Mouse (Mus musculus) kidney, postnatal 14 days (tissue): Measurements from ENCODE around the gene Adra1b.

ENCODE experiments used
- DNase-seq: peaks from one replicate; pipeline ENCODE4 v3.0.0; 2022; ENCODE audit warnings: mixed read lengths

Adra1b gene

DNA sequence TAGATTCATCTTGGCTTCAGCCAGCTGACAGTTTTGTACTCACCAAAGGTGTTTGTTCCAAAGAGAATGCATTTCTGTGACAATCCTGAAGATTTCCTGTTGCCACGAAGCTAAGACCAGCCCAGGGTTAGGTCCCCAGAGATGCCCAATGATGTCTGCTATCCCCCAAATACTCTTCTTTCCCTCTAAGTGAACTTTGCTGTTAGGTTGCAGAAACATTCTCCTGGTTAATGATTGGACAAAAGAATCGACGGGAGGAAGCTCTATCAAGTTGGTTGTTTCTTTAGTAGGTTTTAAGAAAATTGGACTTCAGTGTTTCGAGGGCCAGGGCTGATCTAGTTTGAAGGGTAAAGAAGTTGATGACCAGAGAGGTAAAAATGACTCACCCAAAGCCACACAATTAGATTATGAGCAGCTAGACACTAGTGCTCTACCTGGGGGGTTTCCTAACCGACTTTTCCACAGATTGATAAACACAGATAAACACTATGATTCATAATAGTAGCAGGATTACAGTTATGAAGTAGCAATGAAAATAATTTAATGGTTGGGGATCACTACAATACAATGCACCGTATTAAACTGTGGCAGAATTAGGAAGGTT is at the start of gene Adra1b:
TSS of gene Adra1b (minus strand) at position 160 of the 604 bp plus-strand sequence.
- DNase-seq = no peak

DNA sequence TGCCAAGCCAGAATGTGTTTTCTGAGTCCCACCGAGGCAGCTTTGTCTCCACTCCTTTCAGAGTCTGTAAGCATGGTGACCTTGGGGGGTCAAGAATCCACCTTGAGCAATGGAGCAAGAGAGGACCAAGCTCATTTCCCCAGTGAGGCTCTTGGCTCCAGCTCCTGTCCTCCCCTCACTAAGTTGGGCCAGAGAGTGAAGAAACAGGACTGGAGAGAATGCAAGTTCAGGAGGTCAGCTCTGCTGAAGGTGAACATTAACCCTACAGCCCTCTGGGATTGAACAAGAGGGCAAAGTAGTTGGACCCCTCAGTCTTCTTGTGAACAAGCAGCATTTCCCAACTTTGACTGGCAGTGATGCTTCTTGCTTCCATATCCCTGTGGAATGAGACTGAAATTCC is 49.3 kb upstream of the Adra1b start:
- peak; percentile 59 for DNase-seq

DNA sequence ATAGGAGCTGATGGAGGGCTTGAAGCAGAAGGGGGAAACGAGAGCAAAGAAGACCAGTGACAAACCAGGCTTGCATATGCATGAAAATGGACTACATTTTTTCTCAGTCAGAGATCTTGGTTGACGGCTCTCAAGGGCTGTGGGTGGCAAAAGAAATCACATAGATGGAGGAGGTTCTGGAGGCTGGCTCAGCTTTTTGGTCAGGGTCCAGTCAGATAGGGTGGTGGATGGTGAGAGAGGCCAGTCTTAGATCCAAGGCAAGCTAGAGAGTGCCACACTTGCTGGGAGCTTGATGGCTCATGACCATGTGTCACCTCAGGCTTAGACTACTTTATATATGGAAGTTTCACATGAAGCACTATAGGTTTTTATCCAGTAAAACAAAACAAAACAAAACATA is 42.8 kb upstream of the Adra1b start:
- no peak for DNase-seq

DNA sequence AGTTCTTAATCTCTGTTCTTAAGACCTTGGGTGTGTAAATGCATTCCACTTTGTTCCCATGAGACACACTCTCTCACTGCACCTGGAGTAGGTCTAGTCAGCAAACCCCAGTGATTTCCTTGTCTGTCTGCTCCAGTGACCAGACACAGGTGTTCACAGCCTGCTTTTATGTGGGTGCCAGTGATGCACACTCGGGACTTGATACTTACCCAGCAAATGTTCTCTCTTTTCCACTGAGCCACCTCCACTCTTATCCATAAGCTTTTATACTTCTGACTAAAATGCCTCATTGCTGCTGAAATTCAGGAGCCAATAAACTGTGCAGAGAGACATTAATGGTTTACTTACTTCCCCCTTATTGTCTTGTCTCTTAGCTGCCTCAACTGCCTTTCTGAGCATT is 42.2 kb upstream of the Adra1b start:
- DNase-seq = no peak

DNA sequence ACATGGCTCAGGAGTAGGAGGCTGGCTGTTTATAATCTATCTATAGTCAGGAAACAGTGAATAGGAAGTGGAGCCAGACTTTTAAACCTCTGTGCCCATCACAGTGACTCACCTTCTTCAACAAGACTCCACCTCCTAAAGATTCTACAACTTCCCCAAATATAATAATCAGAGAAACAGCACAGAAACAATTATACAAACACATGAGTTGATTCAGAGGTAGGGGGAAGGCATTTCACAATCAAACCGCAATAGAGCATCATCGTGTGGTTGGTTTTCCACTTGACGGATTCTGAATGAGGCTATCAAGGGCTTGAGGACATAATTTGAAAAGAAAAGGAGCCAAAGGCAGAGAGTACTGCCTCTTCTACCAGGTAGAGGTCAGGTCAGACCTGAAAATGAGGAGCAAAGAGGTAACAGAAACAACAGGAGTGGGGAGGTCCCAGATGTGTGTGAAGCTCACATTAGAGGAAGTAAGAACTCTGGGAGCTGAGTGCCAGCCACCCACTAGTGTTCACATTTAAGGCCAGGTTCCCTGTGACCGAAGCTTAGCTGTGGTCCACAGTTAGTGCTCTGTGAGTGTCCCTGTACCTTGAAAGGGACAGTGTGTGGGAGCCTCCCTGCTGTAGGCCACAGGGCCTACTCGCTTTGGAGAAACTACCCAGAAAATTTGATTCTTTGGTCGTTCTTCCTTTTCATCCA is 39.6 kb upstream of the Adra1b start:
- DNase-seq = no peak

DNA sequence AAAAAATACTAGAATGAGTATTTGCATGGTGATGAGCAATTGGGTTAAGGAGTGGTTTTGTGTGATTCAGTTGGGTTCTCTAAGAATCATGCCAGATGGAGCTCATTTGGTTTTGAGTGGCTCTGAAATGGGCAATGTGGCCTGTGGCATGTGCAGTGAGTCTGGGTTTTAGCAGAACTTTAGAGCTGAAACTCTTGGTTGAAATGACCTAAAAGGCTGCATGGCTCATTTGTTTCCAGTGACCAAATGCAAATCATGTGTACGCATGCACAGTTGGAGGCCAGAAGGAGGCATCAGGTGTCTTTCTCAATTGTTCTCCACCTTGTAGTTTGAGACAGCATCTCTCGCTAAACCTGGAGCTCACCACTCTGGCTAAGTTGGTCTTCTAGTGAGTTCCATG is 35.0 kb upstream of the Adra1b start:
- DNase-seq = no peak

DNA sequence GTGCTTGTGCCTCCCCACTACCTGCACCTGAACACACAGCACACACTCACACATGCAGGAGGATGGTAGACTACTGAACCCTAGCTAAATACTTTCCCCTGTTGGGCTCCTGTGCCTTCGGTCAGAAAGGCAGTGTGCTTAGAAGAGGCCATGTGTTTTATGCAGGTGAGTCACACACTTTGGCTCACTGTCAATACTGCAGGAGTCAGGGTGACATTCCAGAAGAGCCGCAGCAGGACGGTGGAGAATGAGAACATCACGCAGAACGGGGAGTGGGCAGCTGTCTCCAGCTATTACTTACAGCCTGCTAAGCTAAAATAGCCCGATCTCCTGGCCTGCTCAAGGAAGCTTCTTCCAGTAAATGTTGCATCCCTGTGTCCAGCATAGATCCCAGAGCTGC is 32.5 kb upstream of the Adra1b start:
- no peak for DNase-seq

DNA sequence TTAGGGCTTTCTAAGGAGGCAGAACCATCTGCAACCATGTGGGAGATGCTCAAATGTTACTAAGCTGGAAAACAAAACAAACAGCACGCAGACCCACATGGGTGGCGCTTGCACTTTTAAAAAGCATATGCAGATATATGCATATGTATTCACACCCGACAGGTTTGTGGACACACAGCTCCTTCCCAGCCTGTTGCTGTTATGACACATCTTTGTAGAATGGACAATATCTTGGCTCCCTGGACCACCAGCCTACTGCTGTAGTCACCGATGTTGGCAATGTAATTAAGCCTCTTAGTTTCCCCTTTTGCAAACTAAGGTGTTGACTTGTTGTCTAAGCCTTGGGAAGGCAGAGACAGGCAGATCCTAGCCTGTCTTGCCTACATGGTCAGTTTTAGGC is 32.0 kb upstream of the Adra1b start:
- no peak for DNase-seq

DNA sequence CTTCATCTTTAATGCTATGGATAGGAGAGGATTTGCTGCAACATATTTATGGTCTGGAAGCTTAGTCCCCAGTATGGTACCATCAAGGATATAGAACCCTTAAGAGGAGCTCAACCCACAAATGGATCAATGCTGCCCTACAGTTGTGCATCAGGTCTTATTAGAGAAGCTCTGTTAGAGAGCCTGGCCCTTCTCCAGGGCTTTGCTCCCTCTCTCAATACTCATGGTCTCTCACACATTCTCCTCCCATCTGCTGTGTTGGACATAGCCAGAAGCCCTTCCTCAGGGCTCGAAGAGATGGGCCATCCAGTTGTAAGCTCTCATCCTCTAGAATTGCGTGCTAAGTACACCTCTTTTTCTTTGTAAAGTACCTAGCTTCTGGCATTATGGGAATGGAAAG is 29.2 kb upstream of the Adra1b start:
- no peak for DNase-seq

DNA sequence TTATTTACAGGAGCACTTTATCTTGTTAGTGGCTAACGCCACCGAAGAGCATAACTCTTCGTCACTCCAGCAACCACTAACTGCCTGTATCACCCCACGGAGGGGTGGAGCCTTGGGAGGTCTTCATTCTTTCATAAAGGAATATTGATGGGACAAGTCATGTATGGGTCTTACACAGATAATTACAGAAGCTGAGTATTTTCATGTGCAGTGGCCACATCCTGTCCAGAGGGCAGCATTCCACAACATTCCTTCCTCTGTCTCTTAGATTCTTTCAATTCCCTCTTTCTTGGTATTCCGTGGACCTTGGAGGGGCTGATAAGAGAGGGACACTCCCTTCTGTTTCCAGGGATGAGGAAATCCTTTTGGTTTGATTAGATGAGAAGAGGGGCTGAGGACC is 28.7 kb upstream of the Adra1b start:
- peak; percentile 25 for DNase-seq

DNA sequence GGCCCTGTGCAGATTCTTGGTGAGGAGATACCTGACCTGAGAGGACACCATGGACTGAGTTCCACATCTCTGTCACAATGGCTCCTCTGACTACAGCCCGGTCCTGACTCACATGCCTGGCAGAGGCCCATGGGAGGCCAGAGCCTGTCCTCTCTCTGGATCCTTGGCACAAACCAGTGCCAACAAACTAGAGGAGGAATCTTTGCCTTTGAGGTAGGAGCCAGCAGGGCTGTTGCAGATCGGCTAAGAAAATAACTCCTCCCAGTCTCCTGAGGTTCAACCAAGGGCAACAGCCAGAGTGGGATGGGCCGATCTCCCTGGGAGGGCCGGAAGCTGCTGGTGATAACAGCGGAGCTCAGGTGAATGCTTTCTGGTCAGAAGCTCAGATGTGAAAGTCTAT is 28.2 kb upstream of the Adra1b start:
- DNase-seq = peak; percentile 19

DNA sequence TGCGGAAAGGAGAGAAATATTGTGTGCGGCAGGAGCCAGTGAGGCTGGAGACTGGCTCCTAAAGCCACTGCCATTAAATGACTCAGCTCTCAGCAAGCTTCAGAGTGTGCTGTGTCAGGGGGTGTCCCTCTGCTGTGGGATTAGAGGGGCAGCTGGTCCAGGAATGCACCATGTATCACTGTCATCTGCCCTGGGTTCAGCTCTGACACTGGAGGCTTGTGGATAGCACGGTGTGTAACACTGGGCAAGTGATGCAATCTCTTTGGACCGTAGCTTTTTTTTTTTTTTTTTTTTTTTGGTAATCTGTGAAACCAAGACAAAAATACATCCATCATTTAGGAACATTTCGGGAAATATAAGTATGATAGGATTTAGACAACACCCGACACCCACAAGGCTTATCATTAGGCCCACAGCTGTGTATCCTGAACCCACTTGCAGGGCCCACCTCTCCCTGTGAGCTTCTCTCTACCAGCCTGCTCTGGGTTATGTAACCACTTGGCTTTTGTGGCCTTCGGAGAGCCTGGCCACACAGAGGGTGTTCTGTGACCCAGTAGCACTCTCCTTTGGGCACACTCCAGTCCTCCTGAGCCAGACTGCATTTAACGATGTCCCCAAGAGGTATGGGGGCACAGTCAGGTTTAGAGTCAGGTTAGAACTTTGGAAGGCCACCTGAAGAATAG is 26.3 kb upstream of the Adra1b start:
- DNase-seq = no peak

DNA sequence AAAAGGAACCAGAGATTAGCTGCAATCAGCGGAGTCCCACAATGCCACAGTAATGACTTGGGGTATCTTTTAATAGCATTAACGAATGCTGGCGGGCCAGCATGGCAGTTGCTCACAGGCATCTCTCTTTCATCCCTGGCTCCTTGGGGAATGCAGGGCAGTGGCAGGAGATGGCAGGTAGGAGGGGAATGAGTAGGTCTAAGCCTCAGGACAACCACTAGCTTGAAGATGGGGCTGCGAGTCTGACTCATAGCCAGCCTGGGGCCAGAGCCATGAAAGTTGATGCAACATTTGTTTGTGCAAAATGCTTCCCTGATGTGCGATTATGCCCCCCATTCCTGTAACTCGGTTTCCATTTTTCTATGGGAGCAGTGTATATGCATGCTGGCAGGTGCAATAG is 25.2 kb upstream of the Adra1b start:
- DNase-seq = no peak

DNA sequence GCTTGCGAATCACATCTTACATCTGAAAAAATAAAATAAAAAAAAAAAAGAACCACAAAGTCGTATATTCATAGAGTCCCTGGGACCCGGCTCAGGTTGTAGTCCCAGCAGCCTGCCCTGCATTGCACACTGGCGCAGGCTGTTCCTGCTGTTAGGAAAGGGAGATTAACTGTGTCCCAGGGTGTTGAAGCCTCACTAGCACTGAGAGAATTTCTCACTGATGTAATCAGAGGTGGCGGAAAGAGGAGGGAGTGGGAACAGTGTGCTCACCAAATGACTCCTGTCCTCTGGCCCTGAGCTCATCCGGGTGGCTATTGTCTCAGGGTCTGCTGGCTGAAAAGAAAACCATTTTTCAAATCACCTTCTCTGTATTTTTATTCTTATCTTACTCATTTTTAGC is 24.6 kb upstream of the Adra1b start:
- no peak for DNase-seq

DNA sequence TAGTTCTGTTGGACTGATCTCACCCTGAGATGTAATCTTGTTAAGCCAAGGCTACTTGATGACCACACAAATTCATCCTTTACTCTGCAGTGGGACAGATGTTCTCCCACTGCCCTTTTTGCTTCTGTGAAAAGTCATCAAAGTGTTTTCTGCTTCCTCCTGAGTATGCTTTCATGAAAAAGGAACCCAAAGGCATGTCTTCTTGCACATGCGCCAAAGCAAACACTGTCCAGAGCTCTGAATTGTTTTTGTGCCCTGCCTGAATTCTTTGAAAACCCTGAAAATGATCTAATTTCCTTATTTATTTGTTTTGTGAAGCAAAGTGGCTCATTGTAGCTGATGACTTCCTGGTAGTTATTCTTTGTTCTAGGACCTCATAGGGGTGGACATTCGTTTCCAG is 20.7 kb upstream of the Adra1b start:
- DNase-seq = peak; percentile 41

DNA sequence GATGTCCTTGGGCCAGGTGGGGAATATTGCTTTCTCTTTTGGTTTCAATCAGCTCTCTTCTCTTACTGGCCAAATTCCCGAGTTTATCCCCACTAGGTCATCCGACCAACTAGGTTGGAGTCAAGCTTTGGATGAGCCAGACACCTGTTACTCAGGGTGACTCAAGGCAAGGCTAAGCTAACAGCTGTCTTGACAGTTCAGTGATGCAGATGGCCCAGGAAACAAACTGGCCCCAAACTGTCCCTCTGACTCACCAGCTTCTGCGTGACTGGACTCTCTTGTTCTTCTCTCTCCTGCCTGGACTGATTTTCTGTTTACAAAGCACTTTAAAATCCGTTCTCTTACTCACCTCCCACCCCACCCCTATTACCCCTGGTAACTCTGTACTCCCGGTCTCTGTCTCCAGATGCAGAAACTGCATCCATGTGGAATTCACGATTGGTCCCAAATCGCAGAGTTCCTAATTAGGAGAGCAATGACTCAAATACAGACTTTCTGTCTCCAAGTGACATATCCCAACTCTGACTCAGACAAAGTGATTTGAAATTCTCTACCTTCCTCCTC is 18.6 kb upstream of the Adra1b start:
- no peak for DNase-seq

DNA sequence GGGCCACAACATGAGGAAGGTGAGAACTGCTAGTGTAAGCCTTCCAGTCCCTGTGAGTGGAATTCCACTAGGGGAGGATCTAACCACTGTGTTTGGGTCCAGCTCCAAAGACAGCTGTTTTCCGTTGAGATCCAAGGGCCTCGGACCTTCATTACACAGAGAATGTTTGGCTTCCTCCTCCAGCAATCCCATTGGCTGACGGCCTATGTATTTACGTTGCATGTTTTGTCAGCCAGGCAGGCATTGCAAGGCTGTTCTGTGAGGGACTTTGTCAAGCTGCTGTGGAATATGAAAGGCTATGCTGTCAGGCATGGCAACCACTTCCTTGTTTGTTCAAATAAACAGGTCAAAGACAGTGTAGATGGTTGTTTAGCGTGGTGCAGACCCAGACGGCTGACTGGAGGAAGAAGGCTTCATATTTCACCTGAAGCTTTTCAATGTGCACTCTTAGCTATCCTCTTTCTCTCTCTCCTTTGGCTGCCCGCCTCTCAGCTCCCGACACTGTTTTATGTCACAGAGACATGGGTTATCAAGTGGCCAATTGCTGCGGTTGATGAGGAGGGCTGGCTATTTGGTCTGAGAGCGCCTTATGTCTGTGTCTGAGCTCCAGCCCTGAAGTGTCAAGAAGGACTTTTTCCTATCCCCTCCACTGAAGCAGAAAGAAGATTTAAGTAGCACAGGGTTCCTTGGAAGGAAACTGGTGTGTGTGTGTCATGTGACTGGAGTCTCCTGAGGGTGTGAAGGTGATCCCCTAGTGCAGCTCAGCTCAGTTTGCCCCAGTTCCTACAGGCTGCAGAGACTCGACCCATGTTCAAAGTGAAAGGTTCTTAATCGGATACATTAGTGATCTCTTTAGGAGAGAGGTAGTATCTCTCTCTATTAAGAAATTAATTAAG is 13.8 kb upstream of the Adra1b start:
- DNase-seq = peak; percentile 47

DNA sequence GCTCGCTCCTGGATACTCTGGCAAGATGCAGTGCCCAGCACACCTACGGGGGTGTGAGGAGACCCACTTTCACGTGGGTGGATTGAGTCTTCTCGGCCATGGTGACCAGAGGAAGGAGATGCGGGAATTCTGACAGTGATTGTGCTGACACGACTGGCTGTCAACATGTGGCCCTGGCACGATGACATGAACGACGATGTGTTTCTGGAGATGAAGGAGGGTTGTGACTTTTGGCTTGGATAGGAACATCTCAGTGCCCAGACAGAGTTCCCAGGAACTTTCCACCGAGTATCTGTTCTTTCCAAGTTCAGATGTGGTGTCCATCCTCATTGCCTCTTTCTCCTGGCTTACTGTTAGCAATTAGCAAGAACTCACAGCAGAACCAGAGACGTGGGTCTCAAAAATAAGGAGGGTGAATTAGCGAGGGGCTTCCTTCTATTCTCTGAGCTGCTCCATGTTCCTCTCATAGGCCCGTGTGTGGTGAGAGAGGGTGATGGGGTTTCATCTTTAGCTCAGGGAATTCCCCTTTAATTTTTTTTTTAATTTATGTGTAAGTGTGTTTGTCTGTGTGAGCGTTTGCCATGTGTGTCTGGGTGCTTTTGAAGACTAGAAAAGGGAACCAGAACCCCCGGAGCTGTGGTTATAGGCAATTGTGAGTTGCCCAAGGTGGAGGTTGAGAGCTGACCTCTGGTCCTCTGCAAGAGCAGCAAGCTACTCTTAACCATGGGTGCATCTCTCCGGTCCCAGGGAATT is 11.3 kb upstream of the Adra1b start:
- no peak for DNase-seq

DNA sequence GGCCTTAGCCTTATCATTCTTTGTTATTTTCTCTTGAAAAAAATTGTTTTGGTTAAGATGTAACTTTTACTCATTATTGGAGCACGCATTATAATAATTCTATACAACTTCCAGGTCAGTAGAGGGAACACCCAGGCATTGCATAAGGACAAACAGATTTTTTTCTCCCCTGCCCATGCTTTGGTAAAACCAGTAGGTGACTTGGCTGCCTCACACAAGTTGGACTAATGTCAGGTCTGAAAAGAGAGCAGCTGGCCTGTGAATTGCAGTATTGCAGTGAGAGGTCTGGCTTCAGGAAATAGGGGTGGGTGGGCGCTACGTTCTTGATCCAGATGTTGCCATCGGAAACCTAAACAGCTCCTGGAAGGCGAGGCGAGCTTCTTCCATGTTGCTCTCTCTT is 10.6 kb upstream of the Adra1b start:
- DNase-seq = no peak

DNA sequence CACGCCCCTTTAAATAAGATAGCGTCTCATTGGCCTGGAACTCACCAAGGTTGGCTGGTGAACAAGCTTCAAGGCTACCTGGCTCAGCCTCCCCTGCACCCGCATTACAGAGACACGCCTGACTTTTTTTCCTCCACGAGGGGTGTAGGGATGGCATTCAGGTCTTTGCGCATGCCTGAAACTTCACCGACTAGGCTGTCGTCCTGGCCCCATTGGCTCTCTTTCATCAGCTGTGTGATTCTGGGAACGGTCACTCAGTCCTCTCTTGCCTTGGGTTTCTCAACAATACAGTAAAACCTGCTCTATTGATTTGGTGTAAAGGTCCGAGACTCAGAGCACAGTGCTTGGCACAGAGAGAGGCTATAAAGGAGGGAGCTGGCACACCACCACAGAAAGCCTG is 2.3 kb upstream of the Adra1b start:
- DNase-seq = no peak

DNA sequence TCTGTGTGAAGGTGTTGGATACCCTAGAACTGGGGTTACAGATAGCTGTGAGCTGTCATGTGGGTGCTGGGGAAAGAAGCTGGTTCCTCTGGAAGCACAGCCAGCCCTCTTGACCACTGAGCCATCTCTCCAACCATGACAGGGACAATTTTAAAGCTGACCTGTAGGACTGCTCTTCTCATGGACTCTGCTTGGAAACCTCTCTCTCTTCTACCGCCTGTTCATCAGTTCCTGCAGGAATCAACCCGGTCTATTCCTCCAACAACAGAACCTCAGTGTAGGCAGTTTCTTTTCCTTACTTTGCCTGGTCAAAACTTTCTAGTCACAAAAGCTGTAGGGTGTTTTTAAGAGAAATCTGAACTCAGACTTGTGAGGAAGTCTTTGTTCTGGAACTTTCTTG is 1.3 kb downstream of the Adra1b start:
- no peak for DNase-seq

DNA sequence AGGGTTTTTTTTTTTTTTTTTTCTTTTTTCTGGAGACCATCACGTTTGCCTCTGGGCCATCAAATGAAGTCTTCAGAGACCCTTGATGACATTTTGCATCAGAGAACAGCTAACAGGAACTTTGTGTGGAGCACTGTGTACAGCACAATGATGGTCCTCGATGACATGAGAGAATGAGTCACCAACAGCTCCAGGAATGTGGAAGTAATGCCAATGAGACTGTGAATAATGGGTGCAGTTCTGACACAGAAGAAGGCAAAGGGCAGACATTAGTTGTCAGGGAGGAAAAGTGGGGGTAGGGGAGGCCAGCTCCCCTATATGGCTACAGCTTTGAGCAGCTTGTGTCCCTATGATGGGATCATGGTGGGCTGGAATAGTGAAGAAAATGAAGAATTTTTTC is 5.7 kb downstream of the Adra1b start:
- no peak for DNase-seq
